ENCODE assay signal across 7 mouse cellular contexts in the genomic region with DNA sequence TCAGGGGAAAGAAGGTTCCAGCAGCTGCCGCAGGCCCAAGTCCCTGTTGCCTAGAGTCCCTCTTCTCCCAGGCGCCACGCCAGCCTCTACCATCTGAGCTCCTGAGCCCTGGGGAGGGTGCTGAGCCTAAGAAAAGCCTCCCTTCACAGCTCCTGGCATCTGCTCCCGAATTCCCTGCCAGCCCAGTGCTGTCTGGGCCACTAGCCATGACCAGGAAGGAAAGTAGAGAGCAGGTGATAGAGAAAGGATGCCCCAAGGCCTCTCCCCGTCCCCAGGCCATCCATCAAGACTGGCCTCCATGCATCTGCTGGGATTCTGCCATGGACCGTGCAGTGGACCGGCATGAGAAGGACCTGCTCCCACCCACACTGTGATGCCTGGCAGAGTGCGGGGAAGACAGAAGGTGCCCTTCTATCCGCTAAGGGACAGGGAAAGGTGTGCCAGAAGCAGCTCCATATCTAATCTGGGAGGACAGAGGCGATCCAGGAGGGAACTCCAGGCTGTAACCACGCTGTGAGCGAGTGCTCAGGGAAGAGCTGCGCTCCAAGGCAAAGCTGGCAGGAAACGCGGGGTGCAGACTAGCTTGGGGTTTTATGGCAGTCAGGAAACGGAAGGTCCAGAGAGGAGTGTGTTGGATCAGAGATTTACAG. TPM values are rescaled to one million over a fixed set of nuclear protein-coding genes. Genes with fewer than 3 reads are reported as not detected.
A peak's percentile ranks its signal among the peaks of the same experiment; 100 is the strongest.
DNase-seq lines count a peak whose midpoint lies in the region; ATAC-seq lines count a peak whose summit lies in the region.

No protein-coding gene starts in this region.

- no peaks in the 10 kb centered on the region for H3K4me1 ChIP-seq in liver, embryonic 11.5 days (replicated peaks; ENCODE audit: control insufficient read depth, insufficient read depth, low read length)

- peak; percentile 18 for DNase-seq in urinary bladder, postnatal 14 days (ENCODE audit: low spot score)
- no peak for DNase-seq in urinary bladder, postnatal 10 days (ENCODE audit: low spot score)
- DNase-seq in gastrocnemius, adult 18-20 months (ENCODE audit: low spot score) = peak; percentile 79
- DNase-seq in layer of hippocampus, adult 18-20 months (ENCODE audit: low spot score in 2 of 2) = peak; percentile 56 to 70
- DNase-seq in right cerebral cortex, postnatal 14 days = peak; percentile 89
- DNase-seq in thymus, postnatal 10 days (ENCODE audit: low spot score in 2 of 2) = no peak
- DNase-seq in liver, embryonic 11.5 days (ENCODE audit: low spot score) = no peak

- no peak overlapping the region for H3K27ac ChIP-seq in liver, embryonic 11.5 days (ENCODE audit: low read depth, low read length)

- H3K9ac ChIP-seq in liver, embryonic 11.5 days (ENCODE audit: low read depth, low read length) = no peak overlapping the region

- H3K4me3 ChIP-seq in liver, embryonic 11.5 days (ENCODE audit: low read depth, low read length) = no peak overlapping the region

- 57% methylated on average over 16 of the region's 16 CpGs for WGBS in liver, embryonic 11.5 days

- no peaks in the 10 kb centered on the region for H3K9me3 ChIP-seq in liver, embryonic 11.5 days (ENCODE audit: control insufficient read depth, low read length)

- H3K27me3 ChIP-seq in liver, embryonic 11.5 days (replicated peaks; ENCODE audit: control insufficient read depth, insufficient read depth, low read length) = no peaks in the 10 kb centered on the region

- no peak for ATAC-seq in liver, embryonic 11.5 days (replicated peaks; ENCODE audit: low FRiP score)

- no peaks in the 10 kb centered on the region for H3K36me3 ChIP-seq in liver, embryonic 11.5 days (ENCODE audit: control insufficient read depth, insufficient read depth, low read length)

- no peak overlapping the region for H3K4me2 ChIP-seq in liver, embryonic 11.5 days

RNA-seq across cellular contexts. Expression of gene Kcnk3, which starts 18.6 kb away (rescaled TPM):
- total RNA-seq in gastrocnemius, adult 18-20 months (2021) = under 1 TPM; 0.18 to 0.59 TPM
- total RNA-seq in layer of hippocampus, adult 18-20 months (2021) = 10 to 100 TPM; 11.2 to 12.9 TPM
- polyA plus RNA-seq in liver, embryonic 11.5 days (2014; fragmentation: Nextera tagmentation; extraction: Ambion mirVana) = 0.75 and 1.6 TPM in 2 replicates

RNA-seq across cellular contexts. Expression of gene Slc35f6, which starts 41.2 kb away (rescaled TPM):
- total RNA-seq in gastrocnemius, adult 18-20 months (2021) = 10 to 100 TPM; 11.3 to 11.9 TPM
- 10 to 100 TPM; 36.2 to 40.6 TPM for total RNA-seq in layer of hippocampus, adult 18-20 months (2021)
- polyA plus RNA-seq in liver, embryonic 11.5 days (2014; fragmentation: Nextera tagmentation; extraction: Ambion mirVana) = 17.6 and 18.6 TPM in 2 replicates

Comparison
In these comparisons a context has a peak if more than half of its experiments do, and no peak if none do; other contexts are left out.
1. DNase-seq: peak in urinary bladder, postnatal 14 days (single experiment), gastrocnemius, adult 18-20 months (single experiment), layer of hippocampus, adult 18-20 months (2 of 2) and right cerebral cortex, postnatal 14 days (single experiment); none in urinary bladder, postnatal 10 days (single experiment), thymus, postnatal 10 days (0 of 2) and liver, embryonic 11.5 days (single experiment).
2. RNA of gene Kcnk3, which starts 18.6 kb away (total RNA-seq): 11.2 to 12.9 TPM in layer of hippocampus, adult 18-20 months; 0.18 to 0.59 TPM in gastrocnemius, adult 18-20 months; every median in the first group is over 4 times any median in the second.